Mouse (Mus musculus) liver, adult 2 months (tissue): ENCODE measurements around the gene Mapkbp1.

Source experiments
- CTCF ChIP-seq: fragments of 200-500 bp; IDR thresholded peaks from 2 replicates; pipeline ENCODE4 v1.5.1; 2011; ENCODE audit warnings: low read depth, low read length, control low read depth
- POLR2A ChIP-seq: fragments of 200-500 bp; IDR thresholded peaks from 2 replicates; pipeline ENCODE4 v1.6.1; 2011; ENCODE audit warnings: low read length, control low read depth; ENCODE audit not compliant: insufficient read depth; ENCODE audit errors: extremely low read depth

- TF ChIP-seq CTCF: no peak
- TF ChIP-seq POLR2A: no peak
Observed at GRCm38 (mm10) chr2:119992349-119992748, 19.9 kb downstream of the Mapkbp1 start.
